Mouse (Mus musculus) cerebellum, adult 18-20 months (tissue): ENCODE measurements around the gene Olfr1095.

Experiments used
- DNase-seq, 2 experiments: peaks; one replicate each; pipeline ENCODE4 v3.0.0; 2021

Gene Olfr1095

DNA sequence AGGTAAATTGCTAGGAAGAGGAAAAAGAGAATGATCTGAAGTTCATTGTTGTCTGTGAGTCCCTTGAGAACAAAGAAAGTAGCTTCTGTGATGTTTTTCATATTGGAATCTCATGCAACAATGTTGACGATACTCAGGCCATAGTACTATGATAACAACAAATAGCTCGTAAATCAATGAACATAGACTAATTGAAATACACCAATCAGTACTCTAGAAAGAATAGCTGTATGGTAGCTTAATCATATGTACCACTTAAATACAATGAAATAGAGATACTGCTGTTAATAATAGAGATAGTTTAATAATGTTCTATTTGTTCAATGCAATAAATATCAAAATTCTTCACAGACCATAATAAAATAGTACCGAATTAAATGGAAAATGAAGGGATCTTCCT lies at the start of gene Olfr1095:
Gene Olfr1095 (minus strand): TSS at position 101 of the 400 bp plus-strand sequence.
- no peak for DNase-seq

DNA sequence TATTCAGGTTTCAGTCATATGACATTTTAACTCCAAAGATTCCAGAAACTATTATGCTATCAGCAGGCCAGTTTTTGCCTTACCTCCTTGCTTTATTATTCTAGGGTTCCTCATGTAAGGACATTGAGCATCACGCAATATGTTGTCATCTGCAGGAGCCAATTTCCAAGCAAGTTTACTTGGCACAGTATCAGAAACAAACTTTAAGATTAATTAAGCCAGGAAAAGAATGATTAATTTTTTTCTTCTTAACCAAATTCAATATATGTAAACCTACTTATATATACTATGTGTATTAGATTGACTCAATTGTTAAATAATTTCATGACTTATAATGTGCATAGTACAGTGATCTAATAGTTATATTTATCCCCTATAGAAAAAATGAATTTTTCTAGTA lies 40.6 kb upstream of the Olfr1095 start, which contains the start of gene Olfr1097:
Gene Olfr1097 (minus strand): TSS at position 101 of the 400 bp plus-strand sequence.
- no peak for DNase-seq

DNA sequence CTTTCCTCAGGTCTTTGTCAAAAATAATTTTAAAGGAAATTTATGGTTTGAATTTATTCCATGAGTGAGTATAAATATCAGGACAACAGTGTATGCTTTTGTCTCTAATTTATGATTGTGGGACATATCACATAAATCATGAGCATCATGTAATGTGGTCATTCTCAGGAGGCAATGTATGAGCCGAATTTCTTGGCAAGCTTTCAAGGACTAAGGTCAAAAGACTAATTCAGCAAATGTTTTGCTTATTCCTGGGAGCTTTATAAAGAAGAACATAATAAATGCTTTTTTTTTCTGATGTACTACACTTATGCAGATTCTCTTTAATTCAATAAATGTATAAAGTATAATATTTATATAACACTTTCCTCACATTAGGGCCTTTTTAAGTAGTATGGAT lies 23.2 kb upstream of the Olfr1095 start, which contains the start of gene Gm13723:
Gene Gm13723 (minus strand): TSS at position 101 of the 400 bp plus-strand sequence.
- no peak for DNase-seq

DNA sequence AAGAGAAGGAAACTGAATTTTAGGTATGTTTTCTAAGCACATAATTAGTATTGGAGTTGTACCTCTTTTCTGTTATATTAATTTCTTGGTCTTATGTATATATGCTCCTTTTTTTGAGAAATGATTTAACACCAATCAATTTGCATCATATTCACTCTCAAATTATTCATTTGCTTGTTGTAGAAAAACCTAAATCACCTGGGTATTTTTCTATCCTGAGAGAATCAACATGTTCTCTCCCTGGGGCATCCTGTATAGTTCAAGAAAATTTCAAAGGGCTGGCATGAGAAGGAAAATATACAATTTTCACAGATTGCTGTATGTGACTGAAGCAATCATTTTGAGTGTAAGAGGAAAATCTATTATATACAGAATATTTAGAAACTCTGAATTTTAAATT lies 27.1 kb downstream of the Olfr1095 start, which contains the start of gene Olfr1094:
Gene Olfr1094 (plus strand): TSS at position 301 of the 400 bp plus-strand sequence.
- no peak for DNase-seq

DNA sequence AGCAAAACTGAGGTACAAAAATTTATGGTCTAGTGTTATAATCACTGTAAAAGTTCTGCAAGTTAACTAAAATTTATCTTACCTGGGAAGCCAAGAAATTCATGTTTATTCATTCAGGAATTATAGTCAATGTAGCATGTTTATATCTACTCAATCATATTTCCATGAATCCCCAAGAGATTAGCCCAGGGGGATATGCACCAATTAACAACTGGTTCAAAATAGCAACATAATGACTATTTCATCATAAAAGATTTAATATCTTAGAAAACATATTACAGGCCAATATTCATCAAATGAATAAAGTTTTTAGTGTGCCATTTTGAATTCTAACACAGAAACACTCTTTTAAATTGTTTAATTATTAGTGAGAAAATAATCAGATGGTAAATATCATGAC lies 41.6 kb downstream of the Olfr1095 start, which contains the start of gene Olfr141:
Gene Olfr141 (minus strand): TSS at position 101 of the 400 bp plus-strand sequence.
- DNase-seq, result no peak
